Mouse (Mus musculus) CD4-positive, CD25-positive, alpha-beta regulatory T cell, adult 2 months (primary cell): Measurements from ENCODE around the gene Fbxl13.
A peak's percentile ranks its signal among the peaks of the same experiment; 100 is the strongest.
"Not testable (repeated sequence)": the region's sequence is repeated elsewhere in the genome, so short reads cannot be mapped to it uniquely, and the experiment has no call there.

Experiments used
- DNase-seq: peaks from one replicate; pipeline ENCODE4 v3.0.0-alpha.2; 2012; ENCODE audit warnings: low read depth, low spot score

The Fbxl13 gene

GRCm38 (mm10) chr5:21656912-21657311, 11.5 kb upstream of the Fbxl13 start:
- DNase-seq, result no peak

DNA sequence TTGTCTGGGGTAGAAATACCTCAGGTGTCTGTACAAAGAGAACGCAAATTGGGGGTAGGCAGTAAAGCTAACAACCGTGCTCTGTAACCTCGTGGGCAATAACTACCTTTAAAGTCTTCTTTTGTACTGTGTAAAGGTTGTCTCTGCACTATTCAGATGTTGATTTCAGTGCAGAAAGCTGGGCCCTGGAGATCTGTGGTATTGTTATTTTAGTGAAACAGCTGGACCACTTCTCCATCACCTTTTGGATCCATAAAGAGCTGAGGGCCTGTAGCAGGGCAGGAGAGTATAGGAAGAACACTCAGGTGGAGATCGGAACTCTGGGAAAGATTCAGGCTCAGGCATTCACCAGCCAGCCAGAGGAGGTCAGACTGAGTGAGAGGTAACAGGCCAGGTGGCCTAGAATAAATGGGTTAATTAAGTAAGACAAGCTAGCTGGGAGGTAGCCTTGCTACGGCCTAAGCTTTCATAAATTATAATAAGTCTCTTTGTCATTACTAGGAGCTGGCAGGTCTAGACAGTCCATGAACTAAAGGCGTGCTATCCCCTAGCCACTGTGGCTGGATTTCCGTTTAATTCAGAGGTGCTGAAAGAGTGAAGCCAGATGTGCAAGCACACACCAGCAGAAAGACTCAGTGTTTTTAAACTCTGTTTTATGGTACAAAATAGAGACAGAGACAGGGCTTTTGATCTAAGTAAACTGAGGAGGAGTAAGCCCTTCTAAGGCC, 6.6 kb upstream of the Fbxl13 start:
- DNase-seq, result no peak

- no peak for DNase-seq
Observed at GRCm38 (mm10) chr5:21650736-21651135, 5.3 kb upstream of the Fbxl13 start.

GRCm38 (mm10) chr5:21646133-21646491, 678 bp upstream of the Fbxl13 start:
- DNase-seq, result no peak

DNA sequence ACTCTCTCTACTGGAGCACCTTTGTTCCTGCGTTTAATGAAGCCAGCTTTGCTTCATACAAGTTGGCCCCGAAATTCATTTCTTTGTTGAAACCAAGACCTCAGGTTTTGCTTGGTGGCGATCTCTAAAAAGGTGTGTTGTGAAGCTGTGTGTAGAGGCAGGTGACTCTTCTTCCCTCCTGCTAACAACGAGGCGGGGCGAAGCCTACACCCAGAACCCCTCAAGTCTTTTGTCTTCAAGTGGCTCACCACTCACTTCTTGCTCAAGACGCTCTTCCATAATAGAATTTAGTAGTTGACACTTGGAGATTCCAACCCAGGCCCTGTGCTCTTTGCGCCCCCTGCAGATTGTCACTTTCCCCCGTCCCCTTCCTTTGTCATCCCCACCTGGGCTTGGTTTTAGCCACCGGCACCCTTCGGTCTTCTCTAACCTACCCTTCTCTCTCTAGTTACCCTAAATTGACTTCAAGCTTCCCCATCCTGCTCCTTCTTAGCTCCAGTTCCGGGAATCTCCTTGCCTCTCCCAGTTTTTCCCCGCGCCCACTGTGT, 469 bp downstream of the Fbxl13 start:
- DNase-seq, result no peak

GRCm38 (mm10) chr5:21643606-21644005, 1.8 kb downstream of the Fbxl13 start:
- no peak for DNase-seq

- DNase-seq, result peak; percentile 77
Observed at GRCm38 (mm10) chr5:21640961-21641360, 4.5 kb downstream of the Fbxl13 start.

GRCm38 (mm10) chr5:21625916-21626315, 19.5 kb downstream of the Fbxl13 start:
- no peak for DNase-seq

DNA sequence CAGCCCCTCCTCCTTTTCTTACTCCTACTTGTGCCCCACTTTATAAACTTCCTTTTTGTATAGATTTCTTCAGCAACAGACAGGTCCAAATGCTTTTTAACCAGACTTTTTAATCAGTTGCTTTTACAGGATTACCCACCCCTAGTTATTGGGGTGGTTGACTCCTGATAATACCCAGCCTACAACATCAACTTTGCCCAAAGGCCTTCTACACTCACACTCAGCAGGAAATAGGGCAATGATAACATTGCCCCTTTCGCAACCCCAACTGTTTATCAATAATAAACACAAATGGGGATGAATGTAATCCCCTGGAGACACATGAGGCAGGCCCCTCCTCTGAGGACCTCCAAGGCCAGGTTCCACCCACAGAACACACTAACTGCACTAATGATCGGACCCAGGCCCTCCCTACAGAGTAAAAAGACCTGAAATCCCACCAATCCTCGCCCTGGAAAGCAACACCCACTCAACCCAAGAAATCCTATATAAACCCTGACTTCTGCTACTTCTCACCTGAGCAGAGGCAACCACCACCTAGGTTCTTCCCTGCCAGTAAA, 28.9 kb downstream of the Fbxl13 start:
- DNase-seq, result no peak

- DNase-seq, result not testable (repeated sequence)
Observed at GRCm38 (mm10) chr5:21614299-21614698, 31.1 kb downstream of the Fbxl13 start.

DNA sequence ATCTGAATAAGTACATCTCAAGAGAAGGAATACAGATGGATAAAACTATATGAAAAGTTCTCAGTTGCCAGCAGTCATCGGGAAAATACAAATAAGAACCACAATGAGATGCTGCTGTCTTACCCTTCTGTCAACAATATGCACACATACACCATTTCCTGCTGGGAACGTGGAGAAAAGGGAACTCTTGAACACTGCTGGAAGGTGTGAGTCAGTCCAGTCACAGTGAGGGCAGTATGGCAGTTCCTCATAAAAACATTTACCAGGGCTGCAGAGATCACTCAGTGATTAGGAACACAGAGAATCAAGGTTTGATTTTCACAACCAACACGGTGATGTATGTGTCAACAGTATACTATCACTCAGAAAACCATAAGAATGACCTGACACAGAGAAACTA, 34.4 kb downstream of the Fbxl13 start:
- no peak for DNase-seq

- DNase-seq, result no peak
Observed at GRCm38 (mm10) chr5:21608311-21609304, 36.8 kb downstream of the Fbxl13 start.

DNA sequence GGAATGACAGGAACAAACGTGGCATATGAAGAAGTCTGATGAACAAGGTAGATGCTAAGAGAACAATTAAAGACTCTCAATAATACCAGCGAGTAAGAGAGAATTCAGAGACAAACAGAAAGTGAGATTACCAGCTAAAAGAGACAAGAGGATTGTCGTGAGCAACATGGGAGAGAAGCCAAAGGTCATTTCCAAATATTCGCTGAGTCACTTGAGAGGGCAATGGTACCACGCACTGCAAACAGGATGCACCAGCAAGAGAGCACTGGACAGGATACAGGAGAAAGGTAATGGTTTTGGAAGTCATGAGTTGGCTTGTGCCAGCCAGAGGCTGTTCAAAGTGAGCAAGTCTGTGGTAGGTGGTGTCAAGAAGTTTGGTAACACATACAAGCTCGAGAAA, 39.5 kb downstream of the Fbxl13 start:
- no peak for DNase-seq

DNA sequence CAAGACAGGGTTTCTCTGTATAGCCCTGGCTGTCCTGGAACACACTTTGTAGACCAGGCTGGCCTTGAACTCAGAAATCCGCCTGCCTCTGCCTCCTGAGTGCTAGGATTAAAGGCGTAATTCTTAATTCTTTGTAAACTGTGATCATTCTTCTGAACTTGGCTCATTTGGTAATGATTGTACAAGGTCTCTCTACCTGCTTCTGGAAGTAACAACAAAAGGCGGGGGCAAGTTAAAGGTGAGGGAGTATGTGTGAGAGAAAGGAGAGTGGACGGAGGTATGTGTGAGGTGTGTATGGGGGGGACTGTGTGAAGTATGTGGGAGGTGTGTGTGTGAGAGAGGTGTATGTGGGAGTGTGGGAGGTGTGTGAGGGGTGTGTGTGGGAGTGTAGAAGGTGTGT, 45.5 kb downstream of the Fbxl13 start:
- no peak for DNase-seq

DNA sequence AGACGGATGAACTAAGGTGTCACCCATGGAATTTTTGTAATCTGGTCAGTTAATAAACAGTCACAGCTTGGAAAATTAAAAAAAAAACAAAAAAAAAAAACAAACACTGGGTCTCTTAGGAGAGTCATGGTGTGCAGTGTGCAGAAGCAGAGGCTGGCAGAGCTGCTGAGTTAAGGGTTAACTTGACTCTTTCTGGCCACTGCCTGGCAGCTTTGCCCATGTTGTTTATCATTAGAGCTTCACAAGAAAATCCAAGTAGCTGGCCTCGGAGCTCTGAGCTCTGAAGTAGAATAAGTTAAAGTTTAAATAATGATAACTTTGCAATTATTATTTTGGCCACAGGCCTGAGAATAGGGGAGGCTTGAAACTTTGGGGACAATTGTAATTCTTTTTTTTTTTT, 45.9 kb downstream of the Fbxl13 start:
- not testable (repeated sequence) for DNase-seq

GRCm38 (mm10) chr5:21593201-21593709, 52.2 kb downstream of the Fbxl13 start:
- DNase-seq, result no peak

GRCm38 (mm10) chr5:21592106-21592505, 53.3 kb downstream of the Fbxl13 start:
- DNase-seq, result no peak

DNA sequence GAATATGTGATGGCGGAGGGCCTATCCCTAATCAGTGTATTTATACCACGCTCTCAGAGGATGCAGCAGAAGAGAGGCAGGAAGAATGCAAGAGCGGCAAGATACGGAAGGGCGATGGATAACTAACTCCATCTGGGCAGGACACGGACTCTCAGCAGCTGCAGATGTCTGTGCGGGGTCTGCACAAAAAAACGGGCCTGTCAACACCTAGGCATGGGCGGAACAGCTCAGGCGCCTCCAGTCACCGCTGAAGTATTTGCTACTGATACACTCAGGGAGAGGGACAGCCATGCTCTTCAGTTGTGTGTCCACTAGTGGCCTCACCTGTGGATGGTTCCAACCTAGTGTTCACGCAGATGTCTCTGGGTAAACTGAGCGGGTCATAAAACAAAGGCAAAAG, 57.2 kb downstream of the Fbxl13 start:
- DNase-seq, result no peak

GRCm38 (mm10) chr5:21587683-21588082, 57.8 kb downstream of the Fbxl13 start:
- DNase-seq, result no peak

DNA sequence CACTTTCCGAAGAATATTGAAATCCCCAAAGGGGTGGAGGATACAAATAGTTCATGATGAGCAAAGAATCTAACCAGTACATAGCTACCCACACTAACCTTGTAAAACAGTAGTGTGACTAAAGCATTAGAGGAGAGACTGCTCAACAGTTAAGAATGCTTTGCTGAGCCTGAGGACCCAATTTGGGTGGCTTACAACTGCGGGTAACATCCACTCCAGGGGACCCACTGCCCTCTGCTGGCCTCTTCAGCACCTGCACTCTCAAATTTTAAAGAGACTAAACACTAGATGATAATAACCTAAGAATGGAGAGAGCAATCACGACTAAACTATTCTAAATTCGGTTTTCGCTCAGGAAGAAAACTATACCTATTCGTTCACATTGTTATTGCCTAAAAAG, 58.7 kb downstream of the Fbxl13 start:
- DNase-seq, result peak; percentile 58

- no peak for DNase-seq
Observed at GRCm38 (mm10) chr5:21578136-21578535, 67.3 kb downstream of the Fbxl13 start.

DNA sequence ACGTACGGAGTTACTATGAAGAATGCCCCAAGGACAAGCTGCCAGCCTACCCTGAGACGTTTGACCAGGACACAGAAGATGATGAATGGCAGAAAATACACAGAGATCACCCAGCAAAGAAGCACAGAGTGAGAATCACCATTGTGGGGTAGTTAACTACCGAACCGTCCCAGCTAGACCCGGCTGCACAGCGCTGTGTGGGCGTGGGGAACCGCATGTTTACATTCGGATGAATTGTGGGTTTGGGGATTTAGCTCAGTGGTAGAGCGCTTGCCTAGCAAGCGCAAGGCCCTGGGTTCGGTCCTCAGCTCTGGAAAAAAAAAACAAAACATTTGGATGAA, 70.3 kb downstream of the Fbxl13 start:
- no peak for DNase-seq
